Mouse (Mus musculus) heart, adult 2 months (tissue): ENCODE data around the gene Aph1b.
A peak's percentile ranks its signal among the peaks of the same experiment; 100 is the strongest.

Experiments used
- CTCF ChIP-seq: fragments of 200-600 bp; IDR thresholded peaks from 2 replicates; pipeline ENCODE4 v1.8.1; 2022; ENCODE audit warnings: antibody characterized with exemption, mild to moderate bottlenecking, moderate library complexity
- EP300 ChIP-seq: fragments of 200-500 bp; IDR thresholded peaks from 2 replicates; pipeline ENCODE4 v1.6.1; 2011; ENCODE audit warnings: low read depth, low read length, control low read depth; ENCODE audit not compliant: insufficient read depth
- POLR2A ChIP-seq: fragments of 200-500 bp; IDR thresholded peaks from 2 replicates; pipeline ENCODE4 v1.6.1; 2011; ENCODE audit warnings: mild to moderate bottlenecking, low read depth, low read length, control low read depth; ENCODE audit not compliant: insufficient read depth

DNA sequence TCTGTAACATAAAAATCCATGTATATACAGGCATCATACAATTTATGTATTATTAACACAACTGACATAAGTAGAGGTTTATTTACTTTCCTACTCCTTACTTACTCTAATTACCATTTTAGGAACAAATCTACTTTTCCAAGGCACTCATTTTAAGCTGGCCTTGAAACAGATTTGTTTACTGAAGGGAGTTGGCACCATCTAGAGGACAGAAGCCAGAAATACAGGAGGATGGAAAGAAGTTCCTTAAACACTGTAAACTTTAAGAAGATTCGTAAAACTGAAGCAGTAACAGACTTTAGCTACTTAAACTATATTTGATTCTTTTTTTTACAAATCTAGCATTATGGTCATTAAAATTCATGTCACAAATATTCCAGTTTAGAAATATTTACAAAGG, 30.7 kb upstream of the Aph1b start:
- TF ChIP-seq CTCF = peak; percentile 94
- no peak for TF ChIP-seq POLR2A
- TF ChIP-seq EP300 = no peak
